Mouse (Mus musculus) thymus, adult 2 months (tissue): ENCODE data around the gene Ypel4. TPM values are rescaled to one million over a fixed set of nuclear protein-coding genes. Genes with fewer than 3 reads are reported as not detected.

Experiments
- DNase-seq: peaks from one replicate; pipeline ENCODE4 v3.0.0; 2021
- H3K27ac ChIP-seq: fragments of 200-500 bp; 2 replicates; pipeline ENCODE4 v1.5.1; 2012; ENCODE audit warnings: low read length, control low read depth; ENCODE audit not compliant: control insufficient read depth, insufficient read depth
- H3K27me3 ChIP-seq: fragments of 200-500 bp; 2 replicates; pipeline ENCODE4 v1.6.1; 2012; ENCODE audit warnings: mild to moderate bottlenecking, low read length, moderate library complexity, mixed read lengths; ENCODE audit not compliant: control insufficient read depth, insufficient read depth
- H3K36me3 ChIP-seq: fragments of 200-500 bp; 2 replicates; pipeline ENCODE4 v1.6.1; 2012; ENCODE audit warnings: mild to moderate bottlenecking, low read length, moderate library complexity; ENCODE audit not compliant: control insufficient read depth, insufficient read depth
- H3K4me1 ChIP-seq: fragments of 200-500 bp; replicated peaks from 2 replicates; pipeline ENCODE4 v1.6.1; 2012; ENCODE audit warnings: low read length; ENCODE audit not compliant: control insufficient read depth, insufficient read depth
- H3K4me3 ChIP-seq: fragments of 200-500 bp; 2 replicates; pipeline ENCODE4 v1.5.1; 2012; ENCODE audit warnings: mild to moderate bottlenecking, low read length, control low read depth, moderate library complexity; ENCODE audit not compliant: control insufficient read depth, insufficient read depth
- CTCF ChIP-seq: fragments of 200-500 bp; IDR thresholded peaks from 2 replicates; pipeline ENCODE4 v1.5.1; 2012; ENCODE audit warnings: mild to moderate bottlenecking, control low read depth, low read length, moderate library complexity, borderline replicate concordance; ENCODE audit not compliant: control insufficient read depth, poor library complexity, insufficient read depth; ENCODE audit errors: extremely low read depth
- POLR2A ChIP-seq: fragments of 200-500 bp; IDR thresholded peaks from 2 replicates; pipeline ENCODE4 v1.6.1; 2012; ENCODE audit warnings: mild to moderate bottlenecking, low read length, control low read depth, moderate library complexity; ENCODE audit not compliant: control insufficient read depth, poor library complexity, insufficient read depth; ENCODE audit errors: extremely low read depth
- WGBS: fragments of 180-500 bp; shearing (Covaris S2); methylation state at CpG from one replicate; pipeline ENCODE4 v1.1.7; 2018; 5-methylcytosine and 5-hydroxymethylcytosine counted together
- polyA plus RNA-seq: library from polyadenylated mRNA; depleted of rRNA; stranded (reverse); fragments of >200 nt; gene quantifications from 2 replicates; pipeline ENCODE4 v1.2.3, GENCODE M21; 2012

Ypel4 gene
- polyA plus RNA-seq, 1 experiment, result 2.0 TPM

GRCm38 (mm10) chr2:84757026-84757682 lies 23.3 kb downstream of the Ypel4 start:
- H3K27ac ChIP-seq, result no peak overlapping the region
- WGBS, result 54% methylated on average over 7 of the region's 7 CpGs
- no peaks in the 10 kb centered on the region for H3K27me3 ChIP-seq
- TF ChIP-seq POLR2A, result no peak
- no peak for TF ChIP-seq CTCF
- no peaks in the 10 kb centered on the region for H3K4me1 ChIP-seq
- no peak for DNase-seq
- no peak overlapping the region for H3K4me3 ChIP-seq
- H3K36me3 ChIP-seq, result no peaks in the 10 kb centered on the region

GRCm38 (mm10) chr2:84758542-84759127 lies 24.8 kb downstream of the Ypel4 start:
- no peak overlapping the region for H3K27ac ChIP-seq
- no peaks in the 10 kb centered on the region for H3K36me3 ChIP-seq
- no peak for TF ChIP-seq CTCF
- TF ChIP-seq POLR2A, result no peak
- no peaks in the 10 kb centered on the region for H3K4me1 ChIP-seq
- H3K4me3 ChIP-seq, result no peak overlapping the region
- H3K27me3 ChIP-seq, result no peaks in the 10 kb centered on the region
- no peak for DNase-seq
- 1% methylated on average over 2 of the region's 2 CpGs for WGBS

- H3K27me3 ChIP-seq, result no peaks in the 10 kb centered on the region
- H3K27ac ChIP-seq, result no peak overlapping the region
- H3K4me3 ChIP-seq, result no peak overlapping the region
- whole genome bisulfite sequencing, result 78% methylated on average over 8 of the region's 8 CpGs
- TF ChIP-seq POLR2A, result no peak
- no peaks in the 10 kb centered on the region for H3K36me3 ChIP-seq
- H3K4me1 ChIP-seq, result no peaks in the 10 kb centered on the region
- no peak for DNase-seq
These were observed 26.9 kb downstream of the Ypel4 start for GRCm38 (mm10) chr2:84760777-84761176.

GRCm38 (mm10) chr2:84761309-84761708 lies 27.5 kb downstream of the Ypel4 start:
- Histone ChIP-seq H3K36me3 (no peaks in the 10 kb centered on the region), H3K27me3 (no peaks in the 10 kb centered on the region), H3K27ac (no peak overlapping the region), H3K4me1 (no peaks in the 10 kb centered on the region), H3K4me3 (no peak overlapping the region)
- TF ChIP-seq POLR2A (no peak), CTCF (no peak)
- WGBS, result 91% methylated on average over 3 of the region's 3 CpGs
- no peak for DNase-seq

- 85% methylated on average over 1 of the region's 1 CpGs for WGBS
- H3K4me3 ChIP-seq, result no peak overlapping the region
- TF ChIP-seq CTCF (no peak), POLR2A (no peak)
- no peaks in the 10 kb centered on the region for H3K36me3 ChIP-seq
- DNase-seq, result no peak
- H3K4me1 ChIP-seq, result no peaks in the 10 kb centered on the region
- no peaks in the 10 kb centered on the region for H3K27me3 ChIP-seq
- no peak overlapping the region for H3K27ac ChIP-seq
These were observed 28.0 kb downstream of the Ypel4 start for GRCm38 (mm10) chr2:84761840-84762239.

GRCm38 (mm10) chr2:84762295-84762694 lies 28.4 kb downstream of the Ypel4 start:
- DNase-seq, result no peak
- Histone ChIP-seq H3K27ac (no peak overlapping the region), H3K4me3 (no peak overlapping the region), H3K27me3 (no peaks in the 10 kb centered on the region), H3K36me3 (no peaks in the 10 kb centered on the region), H3K4me1 (no peaks in the 10 kb centered on the region)
- no peak for TF ChIP-seq POLR2A
- no peak for TF ChIP-seq CTCF
- WGBS, result 76% methylated on average over 4 of the region's 4 CpGs

- no peak for TF ChIP-seq CTCF
- TF ChIP-seq POLR2A, result no peak
- Histone ChIP-seq H3K36me3 (no peaks in the 10 kb centered on the region), H3K4me1 (no peaks in the 10 kb centered on the region), H3K27ac (no peak overlapping the region), H3K4me3 (no peak overlapping the region), H3K27me3 (no peaks in the 10 kb centered on the region)
- DNase-seq, result no peak
- WGBS, result 58% methylated on average over 1 of the region's 1 CpGs
These were observed 29.0 kb downstream of the Ypel4 start for GRCm38 (mm10) chr2:84762818-84763217.
